Mouse (Mus musculus) CD4-positive, CD25-positive, alpha-beta regulatory T cell (primary cell): ENCODE results near the gene Trim25. TPM values are rescaled to one million over a fixed set of nuclear protein-coding genes. Genes with fewer than 3 reads are reported as not detected.

ENCODE experiments used
- polyA plus RNA-seq: library from polyadenylated mRNA; unstranded; fragments of 100-300 nt; shearing (Covaris generic); gene quantifications from one replicate; pipeline ENCODE4 v1.2.1, GENCODE M21; 2017

Trim25 gene
- polyA plus RNA-seq = 44.7 TPM

GRCm38 (mm10) chr11:88998974-88999722 lies at the start of gene Trim25:
TSS of gene Trim25 (plus strand) at chr11:88999376.

GRCm38 (mm10) chr11:88955217-88955969 lies 43.8 kb upstream of the Trim25 start, which contains the start of gene Scpep1:
TSS of gene Scpep1 (minus strand) at chr11:88955465.

GRCm38 (mm10) chr11:88966881-88967361 lies 32.3 kb upstream of the Trim25 start, which contains the start of gene Elobl:
TSS of gene Elobl (minus strand) at chr11:88966931.

GRCm38 (mm10) chr11:88970202-88970732 lies 28.9 kb upstream of the Trim25 start, which contains the start of gene Coil:
TSS of gene Coil (plus strand) at chr11:88970252.

GRCm38 (mm10) chr11:89066750-89067149 lies 67.6 kb downstream of the Trim25 start, which contains the start of gene Dgke:
TSS of gene Dgke (minus strand) at chr11:89066850.

Other genes with a start within 250 kb of the Trim25 start
- 3.0 TPM for gene Akap1, start 134.8 kb upstream of the Trim25 start, polyA plus RNA-seq
- 8.7 TPM for gene Scpep1, start 43.9 kb upstream of the Trim25 start, polyA plus RNA-seq
- gene Elobl, start 32.4 kb upstream of the Trim25 start, polyA plus RNA-seq = not detected
- gene Coil, start 29.1 kb upstream of the Trim25 start, polyA plus RNA-seq = 14.1 TPM
- gene Dgke, start 67.5 kb downstream of the Trim25 start, polyA plus RNA-seq = 10.9 TPM
- gene Gm525, start 74.5 kb downstream of the Trim25 start, polyA plus RNA-seq = not detected